Mouse (Mus musculus): Measurements from ENCODE around the gene Gipc3. TPM values are rescaled to one million over a fixed set of nuclear protein-coding genes. Genes with fewer than 3 reads are reported as not detected.

Gene Gipc3
- polyA plus RNA-seq, 1 experiment from 2014 or later: 0.08 TPM

DNA sequence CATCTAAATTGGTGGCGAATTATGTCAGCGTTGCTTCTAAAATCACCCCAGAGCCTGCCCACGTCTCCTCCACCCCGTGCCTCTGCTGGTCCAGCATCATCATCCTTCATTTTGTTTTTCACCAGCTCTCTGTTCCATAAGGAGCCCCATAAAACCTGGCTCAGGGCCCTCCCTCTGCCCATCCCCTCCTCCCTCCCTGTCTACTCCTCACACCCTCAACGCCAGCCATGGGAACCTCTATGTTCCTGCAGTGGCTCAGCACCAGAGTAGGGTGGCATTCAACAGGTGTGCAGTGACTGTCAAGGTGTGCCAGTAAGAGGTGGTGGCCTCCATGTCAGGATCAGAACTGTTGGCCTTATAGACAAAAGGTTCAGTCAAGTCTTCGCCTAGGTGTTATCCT lies 47.9 kb downstream of the Gipc3 start:
- no peak for TF ChIP-seq CTCF (IDR thresholded peaks at IDR 0.05; ENCODE audit: low read depth)
- no peak for ATAC-seq (ENCODE audit: insufficient read depth)
- Histone ChIP-seq H3K36me3 (ENCODE audit: insufficient read depth) (peaks cover 5% of the 10 kb centered on the region; the same call in 1 of the 2 replicates), H3K27me3 (ENCODE audit: insufficient read depth, low read length) (peaks cover 11% of the 10 kb centered on the region; the same call in 1 of the 2 replicates), H3K4me1 (ENCODE audit: insufficient read depth) (peaks cover 14% of the 10 kb centered on the region), H3K4me2 (peak overlapping the region; percentile 98; the same call in 1 of the 2 replicates), H3K27ac (ENCODE audit: low read depth) (no peak overlapping the region), H3K9me3 (ENCODE audit: low read depth, low read length) (no peaks in the 10 kb centered on the region), H3K4me3 (ENCODE audit: low read depth, low read length) (no peak overlapping the region), H3K9ac (no peak overlapping the region)
- DNase-seq: no peak
- 80% methylated on average over 6 of the region's 6 CpGs for WGBS

GRCm38 (mm10) chr10:81294442-81294841 lies 48.6 kb downstream of the Gipc3 start:
- no peak overlapping the region for H3K27ac ChIP-seq (ENCODE audit: low read depth)

GRCm38 (mm10) chr10:81293334-81294030 lies 49.6 kb downstream of the Gipc3 start:
- DNase-seq: no peak
- WGBS: 1% methylated on average over 25 of the region's 25 CpGs
- Histone ChIP-seq H3K9ac (peak overlapping the region; percentile 74), H3K4me2 (peak overlapping the region; percentile 98), H3K4me3 (ENCODE audit: low read depth, low read length) (peak overlapping the region; percentile 69), H3K9me3 (ENCODE audit: low read depth, low read length) (no peaks in the 10 kb centered on the region), H3K27me3 (ENCODE audit: insufficient read depth, low read length) (peaks cover 13% of the 10 kb centered on the region; the same call in 1 of the 2 replicates), H3K27ac (ENCODE audit: low read depth) (peak overlapping the region; percentile 87; the same call in 1 of the 2 replicates), H3K36me3 (ENCODE audit: insufficient read depth) (peaks cover 5% of the 10 kb centered on the region; the same call in 1 of the 2 replicates), H3K4me1 (ENCODE audit: insufficient read depth) (peaks cover 14% of the 10 kb centered on the region)
- no peak for ATAC-seq (ENCODE audit: insufficient read depth)
- TF ChIP-seq CTCF (IDR thresholded peaks at IDR 0.05; ENCODE audit: low read depth): no peak

More at GRCm38 (mm10) chr10:81294442-81294841, 48.6 kb downstream of the Gipc3 start:
- H3K36me3 ChIP-seq (ENCODE audit: insufficient read depth): peaks cover 5% of the 10 kb centered on the region; the same call in 1 of the 2 replicates
- H3K4me3 ChIP-seq (ENCODE audit: low read depth, low read length): peak overlapping the region; percentile 69
- H3K9ac ChIP-seq: peak overlapping the region; percentile 74
- no peak for ATAC-seq (ENCODE audit: insufficient read depth)
- peak overlapping the region; percentile 98 for H3K4me2 ChIP-seq
- H3K9me3 ChIP-seq (ENCODE audit: low read depth, low read length): no peaks in the 10 kb centered on the region
- peaks cover 13% of the 10 kb centered on the region; the same call in 1 of the 2 replicates for H3K27me3 ChIP-seq (ENCODE audit: insufficient read depth, low read length)
- TF ChIP-seq CTCF (IDR thresholded peaks at IDR 0.05; ENCODE audit: low read depth): no peak
- WGBS: 52% methylated on average over 8 of the region's 8 CpGs
- no peak for DNase-seq
- H3K4me1 ChIP-seq (ENCODE audit: insufficient read depth): peaks cover 14% of the 10 kb centered on the region

DNA sequence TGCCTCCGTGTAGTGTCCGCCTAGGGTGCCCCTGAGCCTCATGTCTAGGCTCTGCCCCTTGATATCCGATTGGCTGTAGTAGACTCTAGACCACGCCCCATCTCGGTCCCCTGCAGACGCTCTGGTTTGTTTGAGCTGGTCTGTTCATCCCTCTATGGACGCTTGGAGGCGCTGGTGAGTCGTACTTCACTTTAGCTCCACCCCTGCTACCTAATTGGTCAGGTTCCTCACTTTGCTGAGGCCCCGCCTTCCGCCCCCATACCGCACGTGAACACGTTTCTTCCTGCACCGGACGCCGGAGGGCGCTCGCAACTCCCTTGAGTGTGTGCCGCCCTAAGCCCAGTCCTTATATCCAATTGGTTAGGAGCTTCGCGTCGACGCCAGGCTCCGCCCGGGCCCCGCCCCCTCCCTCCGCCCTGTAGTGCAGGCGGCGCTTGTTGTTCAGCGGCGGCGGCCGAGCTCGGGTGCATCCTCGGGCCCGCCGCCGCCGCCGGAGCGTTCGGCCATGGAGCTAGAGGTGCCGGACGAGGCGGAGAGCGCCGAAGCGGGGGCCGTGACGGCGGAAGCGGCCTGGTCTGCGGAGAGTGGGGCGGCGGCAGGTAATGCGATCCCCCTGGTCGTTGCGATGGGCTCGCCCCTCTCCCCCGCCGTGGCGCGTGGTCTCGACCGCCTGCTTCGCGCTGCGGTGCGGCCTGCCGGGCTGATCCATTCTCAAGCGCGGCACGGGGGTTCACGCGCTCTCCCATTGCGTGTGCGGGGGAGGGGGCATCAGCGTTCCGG lies 50.3 kb downstream of the Gipc3 start, which contains the start of gene Pip5k1c:
Gene Pip5k1c (plus strand): TSS at position 410 of the 780 bp plus-strand sequence.
- under 1% methylated on average over 80 of the region's 80 CpGs for WGBS
- Histone ChIP-seq H3K27me3 (ENCODE audit: insufficient read depth, low read length) (peaks cover 13% of the 10 kb centered on the region; the same call in 1 of the 2 replicates), H3K9ac (peak within 1 kb of the TSS; percentile 74), H3K4me2 (peak within 1 kb of the TSS; percentile 98), H3K4me1 (ENCODE audit: insufficient read depth) (peaks cover 14% of the 10 kb centered on the region), H3K27ac (ENCODE audit: low read depth) (peak within 1 kb of the TSS; percentile 87), H3K36me3 (ENCODE audit: insufficient read depth) (peaks cover 5% of the 10 kb centered on the region; the same call in 1 of the 2 replicates), H3K9me3 (ENCODE audit: low read depth, low read length) (no peaks in the 10 kb centered on the region), H3K4me3 (ENCODE audit: low read depth, low read length) (peak within 1 kb of the TSS; percentile 69)
- DNase-seq (peak; percentile 100), ATAC-seq (ENCODE audit: insufficient read depth) (peak; percentile 93)
- TF ChIP-seq CTCF (IDR thresholded peaks at IDR 0.05; ENCODE audit: low read depth): peak; percentile 89

- no peak for TF ChIP-seq CTCF (IDR thresholded peaks at IDR 0.05; ENCODE audit: low read depth)
- no peak for DNase-seq
- WGBS: 54% methylated on average over 9 of the region's 9 CpGs
- Histone ChIP-seq H3K27me3 (ENCODE audit: insufficient read depth, low read length) (peaks cover 13% of the 10 kb centered on the region; the same call in 1 of the 2 replicates), H3K4me3 (ENCODE audit: low read depth, low read length) (peak within 1 kb of the TSS; percentile 27), H3K4me2 (peak within 1 kb of the TSS; percentile 98), H3K4me1 (ENCODE audit: insufficient read depth) (peaks cover 14% of the 10 kb centered on the region), H3K9me3 (ENCODE audit: low read depth, low read length) (no peaks in the 10 kb centered on the region), H3K9ac (peak within 1 kb of the TSS; percentile 16; the same call in 1 of the 2 replicates), H3K36me3 (ENCODE audit: insufficient read depth) (peaks cover 5% of the 10 kb centered on the region; the same call in 1 of the 2 replicates), H3K27ac (ENCODE audit: low read depth) (peak within 1 kb of the TSS; percentile 65)
- ATAC-seq (ENCODE audit: insufficient read depth): no peak
Measured at GRCm38 (mm10) chr10:81291511-81292104, 51.5 kb downstream of the Gipc3 start, which contains the start of gene Tjp3. Tjp3 (minus strand) TSS chr10:81291581.

DNA sequence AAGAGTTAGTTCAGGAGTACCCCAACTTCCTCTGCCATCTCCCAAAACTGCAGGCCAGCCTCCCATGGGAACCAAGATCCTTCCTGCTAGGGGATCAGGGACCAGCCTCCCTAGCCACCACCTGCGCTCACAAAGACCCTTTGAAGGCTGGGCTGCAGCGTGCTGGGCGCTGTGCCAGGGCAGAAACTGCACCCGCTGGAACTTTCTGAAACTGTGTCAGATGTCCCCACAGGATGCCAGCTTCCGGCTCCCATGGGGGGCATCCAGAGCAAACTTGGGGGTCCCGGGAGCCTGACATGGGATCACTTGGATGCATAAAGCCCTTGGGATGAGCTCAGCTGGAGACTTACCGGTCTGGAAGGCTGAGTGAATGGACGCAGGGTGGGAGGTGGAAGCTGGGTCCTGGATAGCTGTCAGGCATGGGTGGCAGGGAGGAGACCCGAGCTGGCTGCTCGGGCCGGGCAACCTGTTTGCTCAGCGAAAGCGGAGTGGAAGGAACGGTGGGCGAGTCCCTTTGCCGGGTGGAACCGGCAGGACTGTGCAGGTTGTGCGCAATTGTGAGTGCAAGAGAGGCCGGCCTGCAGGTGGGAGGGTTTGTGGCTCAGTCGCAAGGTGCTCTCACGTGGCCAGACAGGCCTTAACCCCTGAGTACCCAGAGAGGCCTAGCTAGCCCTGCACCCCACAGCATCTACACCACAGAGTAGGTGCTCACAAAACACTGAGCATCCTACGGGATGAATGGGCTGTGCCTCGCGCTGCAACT lies 52.2 kb downstream of the Gipc3 start:
- Histone ChIP-seq H3K27me3 (ENCODE audit: insufficient read depth, low read length) (peaks cover 13% of the 10 kb centered on the region; the same call in 1 of the 2 replicates), H3K4me3 (ENCODE audit: low read depth, low read length) (peak overlapping the region; percentile 27), H3K9ac (peak overlapping the region; percentile 16; the same call in 1 of the 2 replicates), H3K9me3 (ENCODE audit: low read depth, low read length) (no peaks in the 10 kb centered on the region), H3K27ac (ENCODE audit: low read depth) (peak overlapping the region; percentile 65), H3K4me1 (ENCODE audit: insufficient read depth) (peaks cover 14% of the 10 kb centered on the region), H3K36me3 (ENCODE audit: insufficient read depth) (peaks cover 5% of the 10 kb centered on the region; the same call in 1 of the 2 replicates), H3K4me2 (peak overlapping the region; percentile 53)
- DNase-seq: peak; percentile 63
- WGBS: 12% methylated on average over 24 of the region's 24 CpGs
- ATAC-seq (ENCODE audit: insufficient read depth): no peak
- no peak for TF ChIP-seq CTCF (IDR thresholded peaks at IDR 0.05; ENCODE audit: low read depth)
